Mouse (Mus musculus) stomach, postnatal 0 days (tissue): ENCODE data around the gene Cacna1i. TPM values are rescaled to one million over a fixed set of nuclear protein-coding genes. Genes with fewer than 3 reads are reported as not detected.

ENCODE experiments used
- ATAC-seq: fragments of 200-750 bp; cut with Nextera tagmentation; 2 replicates; pipeline ENCODE4 v1.8.0; 2017; ENCODE audit not compliant: low FRiP score, low TSS enrichment
- DNase-seq: peaks from one replicate; pipeline ENCODE4 v3.0.0-alpha.2; 2016; ENCODE audit warnings: low spot score
- H3K27ac ChIP-seq: fragments of 300-500 bp; sonication (generic); replicated peaks from 2 replicates; pipeline ENCODE4 v1.5.1; 2014; ENCODE audit warnings: mild to moderate bottlenecking, control low read depth
- H3K27me3 ChIP-seq: fragments of 300-500 bp; sonication (generic); 2 replicates; pipeline ENCODE4 v1.6.1; 2014; ENCODE audit warnings: low read length; ENCODE audit not compliant: control insufficient read depth, insufficient read depth
- H3K36me3 ChIP-seq: fragments of 300-500 bp; sonication (generic); 2 replicates; pipeline ENCODE4 v1.6.1; 2014; ENCODE audit warnings: low read length, mixed read lengths; ENCODE audit not compliant: control insufficient read depth, insufficient read depth
- H3K4me1 ChIP-seq: fragments of 300-500 bp; sonication (generic); replicated peaks from 2 replicates; pipeline ENCODE4 v1.6.1; 2014; ENCODE audit warnings: antibody characterized with exemption; ENCODE audit not compliant: control insufficient read depth, insufficient read depth
- H3K4me2 ChIP-seq: fragments of 300-500 bp; sonication (generic); replicated peaks from 2 replicates; pipeline ENCODE4 v1.6.1; 2014; ENCODE audit warnings: low read depth, mild to moderate bottlenecking, control low read depth, moderate library complexity
- H3K4me3 ChIP-seq: fragments of 300-500 bp; sonication (generic); 2 replicates; pipeline ENCODE4 v1.5.1; 2014; ENCODE audit warnings: low read depth, low read length, control low read depth
- H3K9ac ChIP-seq: fragments of 300-500 bp; sonication (generic); 2 replicates; pipeline ENCODE4 v1.6.1; 2014; ENCODE audit warnings: mild to moderate bottlenecking, low read length, control low read depth, mixed read lengths
- H3K9me3 ChIP-seq: fragments of 300-500 bp; sonication (generic); 2 replicates; pipeline ENCODE4 v1.6.1; 2016; ENCODE audit warnings: low read length; ENCODE audit not compliant: control insufficient read depth
- CTCF ChIP-seq: IDR thresholded peaks from 2 replicates; pipeline ENCODE4 v1.5.1; 2016; ENCODE audit warnings: antibody characterized with exemption, low read depth, mild to moderate bottlenecking, moderate library complexity
- EP300 ChIP-seq: optimal IDR thresholded peaks from 2 replicates; pipeline ENCODE3; 2016; ENCODE audit warnings: antibody characterized with exemption
- WGBS: fragments of 180-500 bp; shearing (Covaris S2); extraction: QIAGEN DNeasy Blood & Tissue Kit; methylation state at CpG from one replicate; pipeline ENCODE4 v1.1.7; 2014; 5-methylcytosine and 5-hydroxymethylcytosine counted together
- polyA plus RNA-seq: library from polyadenylated mRNA; unstranded; fragments of >200 nt; fragmentation: Nextera tagmentation; extraction: Ambion mirVana; gene quantifications from 2 replicates; pipeline ENCODE4 v1.2.1, GENCODE M21; 2015

Cacna1i gene
- polyA plus RNA-seq, 1 experiment from 2014 or later: not detected

- Histone ChIP-seq H3K4me2 (no peak overlapping the region), H3K9me3 (no peaks in the 10 kb centered on the region), H3K9ac (no peak overlapping the region), H3K27me3 (no peaks in the 10 kb centered on the region), H3K4me3 (no peak overlapping the region), H3K27ac (no peak overlapping the region), H3K4me1 (no peaks in the 10 kb centered on the region), H3K36me3 (no peaks in the 10 kb centered on the region)
- ATAC-seq (no peak), DNase-seq (no peak)
- 74% methylated on average over 13 of the region's 13 CpGs for WGBS
- no peak for TF ChIP-seq EP300
- TF ChIP-seq CTCF: no peak
Observed at GRCm38 (mm10) chr15:80327743-80328540, 40.9 kb downstream of the Cacna1i start.

- Histone ChIP-seq H3K27me3 (no peaks in the 10 kb centered on the region), H3K9me3 (no peaks in the 10 kb centered on the region), H3K27ac (no peak overlapping the region), H3K4me2 (no peak overlapping the region), H3K4me1 (no peaks in the 10 kb centered on the region), H3K9ac (no peak overlapping the region), H3K36me3 (no peaks in the 10 kb centered on the region), H3K4me3 (no peak overlapping the region)
- no peak for DNase-seq
- ATAC-seq: no peak
- 62% methylated on average over 3 of the region's 3 CpGs for WGBS
- no peak for TF ChIP-seq CTCF
- TF ChIP-seq EP300: no peak
Observed at GRCm38 (mm10) chr15:80330276-80330675, 43.2 kb downstream of the Cacna1i start.

DNA sequence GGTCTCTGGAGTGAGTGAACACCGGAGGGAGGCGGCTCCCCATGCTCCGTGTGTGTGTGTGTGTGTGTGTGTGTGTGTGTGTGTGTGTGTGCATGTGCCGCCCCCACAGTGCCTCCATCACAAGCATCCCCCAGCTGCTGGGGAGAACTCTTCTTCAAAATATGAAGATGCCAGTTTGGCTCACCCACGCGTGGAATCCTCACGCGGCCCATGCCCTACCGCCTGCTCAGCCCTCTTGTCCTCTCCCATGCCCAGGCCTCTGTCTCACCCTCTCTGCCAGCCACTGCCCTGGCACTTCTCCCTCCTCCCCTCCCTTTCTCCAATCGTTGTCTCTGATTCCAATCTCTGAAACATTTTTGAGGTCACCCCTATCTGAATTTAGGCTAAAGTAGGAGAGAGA lies 47.7 kb downstream of the Cacna1i start:
- Histone ChIP-seq H3K4me1 (no peaks in the 10 kb centered on the region), H3K4me2 (no peak overlapping the region), H3K36me3 (no peaks in the 10 kb centered on the region), H3K27me3 (no peaks in the 10 kb centered on the region), H3K9ac (no peak overlapping the region), H3K9me3 (no peaks in the 10 kb centered on the region), H3K27ac (no peak overlapping the region), H3K4me3 (no peak overlapping the region)
- no peak for TF ChIP-seq CTCF
- no peak for TF ChIP-seq EP300
- DNase-seq (no peak), ATAC-seq (no peak)
- WGBS: 67% methylated on average over 8 of the region's 10 CpGs

DNA sequence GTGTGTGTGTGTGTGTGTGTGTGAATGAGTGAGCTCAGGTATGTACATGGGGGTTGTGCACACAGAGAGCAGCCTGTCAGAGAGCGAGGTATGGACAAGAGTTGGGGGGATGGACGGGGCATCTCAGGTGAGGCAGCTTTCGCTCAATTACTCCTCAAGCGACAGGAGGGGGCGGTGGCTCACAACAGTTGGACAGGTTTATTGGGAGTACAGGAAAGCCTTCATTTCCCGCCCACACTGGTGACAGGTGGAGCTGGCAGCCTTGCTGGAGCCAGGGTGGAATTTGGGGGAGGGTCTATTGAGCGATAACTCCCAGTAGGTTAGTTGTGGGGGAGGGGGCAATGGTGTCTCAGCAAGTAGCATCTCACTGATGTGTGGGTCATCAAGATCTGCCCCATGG lies 48.2 kb downstream of the Cacna1i start:
- H3K9me3 ChIP-seq: no peaks in the 10 kb centered on the region
- no peak overlapping the region for H3K27ac ChIP-seq
- no peak overlapping the region for H3K9ac ChIP-seq
- no peaks in the 10 kb centered on the region for H3K27me3 ChIP-seq
- TF ChIP-seq CTCF: no peak; the same call in 1 of the 2 replicates
- no peak for TF ChIP-seq EP300
- ATAC-seq: no peak
- no peaks in the 10 kb centered on the region for H3K36me3 ChIP-seq
- no peak overlapping the region for H3K4me3 ChIP-seq
- no peak overlapping the region for H3K4me2 ChIP-seq
- 47% methylated on average over 7 of the region's 7 CpGs for WGBS
- DNase-seq: no peak
- H3K4me1 ChIP-seq: no peaks in the 10 kb centered on the region

GRCm38 (mm10) chr15:80340348-80340747 lies 53.3 kb downstream of the Cacna1i start:
- H3K9ac ChIP-seq: no peak overlapping the region
- no peaks in the 10 kb centered on the region for H3K27me3 ChIP-seq
- no peak overlapping the region for H3K4me3 ChIP-seq
- no peaks in the 10 kb centered on the region for H3K9me3 ChIP-seq
- H3K4me2 ChIP-seq: no peak overlapping the region
- no peaks in the 10 kb centered on the region for H3K4me1 ChIP-seq
- ATAC-seq (0 out of 2 replicates have a peak, but pooled peaks have one; percentile 13), DNase-seq (peak; percentile 44)
- TF ChIP-seq EP300 (no peak), CTCF (peak; percentile 83)
- H3K36me3 ChIP-seq: no peaks in the 10 kb centered on the region
- WGBS: 82% methylated on average over 2 of the region's 2 CpGs
- H3K27ac ChIP-seq: no peak overlapping the region

- no peaks in the 10 kb centered on the region for H3K36me3 ChIP-seq
- 62% methylated on average over 4 of the region's 4 CpGs for WGBS
- ATAC-seq: no peak
- no peak overlapping the region for H3K4me2 ChIP-seq
- no peak overlapping the region for H3K4me3 ChIP-seq
- no peak overlapping the region for H3K9ac ChIP-seq
- no peaks in the 10 kb centered on the region for H3K4me1 ChIP-seq
- H3K27me3 ChIP-seq: no peaks in the 10 kb centered on the region
- no peak for DNase-seq
- no peak overlapping the region for H3K27ac ChIP-seq
- TF ChIP-seq EP300 (no peak), CTCF (no peak)
- H3K9me3 ChIP-seq: no peaks in the 10 kb centered on the region
Observed at GRCm38 (mm10) chr15:80342394-80342793, 55.4 kb downstream of the Cacna1i start.
